Mouse (Mus musculus) adrenal gland, postnatal 10 days (tissue): ENCODE measurements at regions not wholly inside any gene's neighbourhood (a gene's known extent, or its start where the extent isn't known, plus 50 kb on each side); places are given as distances from the start of the nearest gene placed in this dataset.
A peak's percentile ranks its signal among the peaks of the same experiment; 100 is the strongest.

Experiments
- DNase-seq: peaks from one replicate; pipeline ENCODE4 v3.0.0; 2021; ENCODE audit warnings: mixed read lengths

DNA sequence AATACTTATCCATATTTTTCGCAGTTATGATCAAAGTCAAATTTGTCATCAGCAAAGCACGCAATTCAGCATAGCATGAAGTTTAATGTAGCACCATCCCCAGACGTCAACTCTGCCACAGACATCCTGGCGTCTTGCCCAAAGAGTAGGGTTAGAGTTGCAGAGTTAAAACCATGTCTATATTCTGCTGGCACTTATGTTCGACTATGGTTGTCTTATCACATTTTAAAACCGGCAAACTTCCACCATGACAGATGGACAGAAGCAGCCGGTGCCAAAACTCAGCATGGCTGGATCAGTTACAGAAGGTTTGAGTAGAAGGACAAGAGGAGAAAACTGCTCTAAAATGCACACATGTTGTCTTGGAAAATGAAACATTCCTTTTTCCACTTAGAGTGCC lies 1383.6 kb upstream of the Slc39a10 start:
- DNase-seq = peak; percentile 0

DNA sequence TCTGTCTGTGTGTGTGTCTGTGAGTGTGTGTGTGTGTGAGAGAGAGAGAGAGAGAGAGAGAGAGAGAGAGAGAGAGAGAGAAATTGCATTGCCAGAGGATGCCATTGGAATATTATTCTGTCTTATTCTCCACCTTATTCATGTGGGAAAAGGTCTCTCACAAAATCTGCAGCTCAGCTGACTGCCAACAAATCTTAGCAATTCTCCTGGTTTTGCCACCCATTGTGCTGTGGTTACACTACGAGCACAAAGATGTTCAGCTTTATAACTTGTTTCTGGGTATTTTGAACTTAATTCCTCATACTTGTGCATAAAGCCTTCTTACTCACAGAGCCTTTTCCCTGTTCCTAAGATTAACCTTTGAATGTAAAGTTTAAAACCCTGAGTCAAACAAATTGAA lies 1383.0 kb upstream of the Slc39a10 start:
- DNase-seq = no peak
